Mouse (Mus musculus) R1 (cell line): Measurements from ENCODE around the gene Ctf2.
A peak's percentile ranks its signal among the peaks of the same experiment; 100 is the strongest.

ENCODE experiments used
- DNase-seq: peaks from one replicate; pipeline ENCODE4 v3.0.0-alpha.2; 2018; ENCODE audit warnings: low read depth, low spot score

The Ctf2 gene

DNA sequence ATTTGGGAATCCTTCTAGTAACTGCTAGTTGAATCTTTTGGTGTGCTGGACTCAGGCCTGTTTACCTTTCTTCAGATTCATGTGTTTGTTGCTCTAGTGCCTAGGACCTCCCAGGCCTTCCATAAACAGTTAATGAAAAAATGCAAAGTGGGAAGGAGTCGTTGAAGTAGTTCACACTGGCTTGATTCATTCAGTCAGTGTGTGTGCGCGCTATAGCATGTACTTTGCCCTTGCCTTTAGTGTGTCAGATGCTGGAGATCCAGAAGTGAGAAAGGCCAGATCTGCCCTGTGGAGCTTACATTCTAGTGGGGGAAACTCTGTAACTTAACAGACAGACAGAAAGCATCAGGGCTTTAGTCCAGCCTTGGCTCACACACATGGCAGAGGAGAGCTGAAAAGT, 28.5 kb upstream of the Ctf2 start:
- DNase-seq, result no peak

GRCm38 (mm10) chr7:127759716-127760115, 27.8 kb upstream of the Ctf2 start:
- no peak for DNase-seq

DNA sequence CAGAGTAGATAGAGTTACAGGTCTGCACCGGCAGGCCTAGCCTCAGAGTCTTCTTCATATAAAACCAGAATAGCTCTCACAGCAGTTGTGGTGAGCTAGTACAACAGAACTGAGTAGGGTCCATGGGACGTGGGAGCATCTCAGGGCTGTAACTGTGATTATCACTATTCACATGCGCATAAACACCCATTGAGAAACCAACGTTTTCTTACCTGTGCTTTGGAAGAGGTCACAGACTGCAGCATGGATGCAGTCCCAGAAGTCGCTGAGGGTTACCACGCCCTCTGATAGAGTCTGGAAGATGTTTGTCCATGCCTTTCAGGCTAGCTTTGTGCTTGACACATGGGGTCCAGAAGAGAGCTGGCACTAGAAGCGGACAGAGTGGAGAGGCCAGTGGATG, 21.8 kb upstream of the Ctf2 start:
- DNase-seq, result no peak

DNA sequence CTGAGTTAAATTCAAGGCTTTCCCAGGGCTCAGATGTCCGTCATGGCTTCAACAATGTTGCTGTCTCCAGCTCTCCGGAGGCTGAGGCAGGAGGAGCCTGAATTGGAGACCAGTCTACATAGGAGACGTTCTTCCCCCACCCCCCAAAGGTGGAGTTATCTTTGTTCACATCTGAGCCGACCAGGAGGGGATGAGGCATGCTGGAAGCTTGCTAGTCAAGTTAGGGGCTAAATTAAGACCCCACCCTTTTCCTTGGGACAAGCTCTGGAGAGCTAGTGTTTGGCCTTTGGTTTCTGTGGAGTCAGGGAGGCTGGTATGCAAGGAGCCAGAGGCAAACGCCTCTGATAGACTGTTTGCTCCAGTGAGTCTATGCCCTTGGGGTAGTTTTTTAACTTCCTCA, 21.2 kb upstream of the Ctf2 start:
- DNase-seq, result peak; percentile 37

- DNase-seq, result no peak
These were observed 20.1 kb upstream of the Ctf2 start for GRCm38 (mm10) chr7:127752069-127752468.

DNA sequence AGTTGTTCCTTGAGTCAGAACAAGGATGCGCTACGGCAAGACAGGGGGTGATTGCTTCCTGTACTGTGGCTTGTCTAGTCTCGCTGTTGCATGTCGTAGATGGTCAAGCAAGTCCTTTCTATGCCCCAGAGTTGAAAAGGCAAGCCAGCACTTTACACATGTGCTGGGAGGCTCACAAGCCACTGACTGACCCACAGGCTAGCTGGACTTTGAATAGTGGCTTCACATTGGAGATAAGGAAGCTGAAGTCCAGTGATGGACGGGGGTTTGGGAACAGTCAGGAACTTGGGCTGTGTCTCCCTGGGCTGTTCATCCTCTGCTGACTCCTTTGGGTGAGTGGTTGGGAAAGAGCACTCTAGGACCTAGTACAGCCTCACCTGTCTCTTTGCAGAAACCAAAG, 19.7 kb upstream of the Ctf2 start:
- DNase-seq, result no peak

GRCm38 (mm10) chr7:127750131-127751127, 18.5 kb upstream of the Ctf2 start:
- DNase-seq, result peak; percentile 93

- DNase-seq, result no peak
These were observed 16.2 kb upstream of the Ctf2 start for GRCm38 (mm10) chr7:127748235-127748560.

- peak; percentile 70 for DNase-seq
These were observed 15.7 kb upstream of the Ctf2 start for GRCm38 (mm10) chr7:127747559-127748234.

GRCm38 (mm10) chr7:127746494-127747491, 14.8 kb upstream of the Ctf2 start:
- DNase-seq, result peak; percentile 91

DNA sequence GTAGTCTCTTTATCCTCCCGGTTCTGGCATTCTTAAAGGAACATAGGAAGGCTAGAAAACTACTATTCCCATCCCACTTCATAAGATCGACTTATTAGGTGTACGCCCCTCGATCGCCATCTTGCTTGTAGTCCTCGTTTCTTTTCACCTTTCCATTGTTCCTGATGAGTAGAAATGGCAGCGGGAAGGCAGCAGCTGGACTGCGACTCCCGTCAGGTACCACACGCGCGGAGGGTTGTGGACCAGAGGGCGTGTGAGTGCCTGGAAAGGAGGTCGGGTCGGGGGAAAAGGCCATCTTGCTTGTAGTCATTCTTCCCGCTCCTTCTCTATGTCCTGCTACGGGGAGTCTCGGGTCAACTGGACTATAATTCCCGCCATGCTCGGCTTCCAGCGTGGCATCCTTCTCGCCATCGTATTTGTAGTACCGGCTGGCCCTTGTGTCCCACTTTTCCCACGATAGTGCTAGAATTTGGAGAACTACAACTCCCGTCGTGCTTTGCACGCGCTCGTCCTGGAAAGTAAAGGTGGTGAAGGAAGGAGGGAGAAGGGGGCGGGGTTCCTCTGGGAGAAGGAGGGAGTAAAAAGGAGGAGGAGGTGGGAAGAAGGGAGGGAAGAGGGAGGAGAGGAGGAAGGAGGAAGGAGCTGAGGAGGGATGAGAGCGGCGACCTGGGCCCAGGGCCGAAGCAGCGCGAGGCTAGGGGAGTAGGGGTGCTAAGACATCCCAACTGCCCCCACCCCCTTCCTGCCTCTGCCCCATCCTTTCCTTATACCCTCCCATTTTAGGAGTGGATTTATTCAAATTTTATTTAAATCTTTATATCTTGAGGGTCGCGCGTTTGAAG, 13.9 kb upstream of the Ctf2 start:
- DNase-seq, result peak; percentile 99

DNA sequence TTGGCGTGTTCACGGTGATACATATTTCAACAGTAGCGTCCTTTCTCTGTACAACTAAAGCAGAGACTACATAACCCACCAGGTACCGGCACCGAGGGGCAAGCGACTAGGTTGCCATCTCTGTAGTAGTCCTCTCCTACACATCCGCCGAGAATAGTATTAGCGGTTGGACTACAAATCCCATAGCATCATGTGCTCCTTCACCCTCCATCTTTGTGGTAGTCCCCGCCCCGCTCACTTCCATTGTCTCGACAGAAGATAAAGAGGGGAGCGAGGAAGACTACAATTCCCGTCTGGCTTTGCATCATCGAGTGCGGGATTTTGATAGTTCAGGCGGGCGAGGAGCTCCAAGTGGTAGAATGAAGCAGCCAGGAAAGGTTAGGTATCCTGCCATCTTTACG, 13.3 kb upstream of the Ctf2 start:
- peak; percentile 99 for DNase-seq

- DNase-seq, result peak; percentile 88
These were observed 12.5 kb upstream of the Ctf2 start, which contains the start of gene Fbxl19 for GRCm38 (mm10) chr7:127744366-127745045. TSS of gene Fbxl19 (plus strand) at chr7:127744543.

DNA sequence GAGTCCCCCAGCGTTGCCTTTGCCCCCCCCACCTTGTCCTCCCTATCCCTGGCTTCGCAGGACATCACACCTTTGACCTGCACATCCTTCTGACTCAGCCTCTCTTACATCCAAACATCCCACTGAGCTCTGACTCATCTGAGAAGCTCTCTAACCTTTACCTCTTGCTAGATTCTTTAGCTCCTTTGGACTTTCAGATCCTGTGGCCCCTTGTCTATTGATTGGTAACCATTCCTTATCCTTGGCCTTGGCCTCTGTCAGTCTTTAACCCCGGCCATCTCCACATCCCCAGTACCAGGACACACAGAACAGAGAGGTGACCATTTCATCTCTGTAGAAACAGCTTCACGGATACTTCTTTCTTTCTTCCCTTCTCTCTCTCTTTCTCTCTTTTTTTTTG, 1.8 kb downstream of the Ctf2 start:
- DNase-seq, result no peak

DNA sequence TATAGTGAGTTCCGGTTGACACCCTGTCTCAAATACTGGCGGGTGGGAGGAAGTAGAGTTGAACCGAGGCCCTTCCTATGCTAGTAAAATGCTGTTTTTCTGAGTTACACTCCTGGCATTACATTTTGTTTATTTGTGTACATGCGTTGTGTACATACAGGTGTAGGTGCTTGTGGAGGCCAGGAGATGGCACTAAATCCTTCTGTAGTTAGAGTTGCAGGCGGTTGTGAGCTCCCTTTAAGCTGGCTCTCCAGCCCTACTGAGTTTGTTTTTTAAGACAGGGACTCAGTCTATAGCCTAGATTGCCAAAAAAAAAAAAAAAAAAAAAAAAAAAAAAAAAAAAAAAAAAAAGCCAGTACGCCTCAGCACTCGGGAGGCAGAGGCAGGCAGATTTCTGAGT, 4.1 kb downstream of the Ctf2 start:
- DNase-seq, result peak; percentile 83

GRCm38 (mm10) chr7:127725924-127726323, 6.0 kb downstream of the Ctf2 start:
- DNase-seq, result no peak

- no peak for DNase-seq
These were observed 6.5 kb downstream of the Ctf2 start for GRCm38 (mm10) chr7:127725490-127725889.

- DNase-seq, result no peak
These were observed 12.7 kb downstream of the Ctf2 start for GRCm38 (mm10) chr7:127719258-127719657.

DNA sequence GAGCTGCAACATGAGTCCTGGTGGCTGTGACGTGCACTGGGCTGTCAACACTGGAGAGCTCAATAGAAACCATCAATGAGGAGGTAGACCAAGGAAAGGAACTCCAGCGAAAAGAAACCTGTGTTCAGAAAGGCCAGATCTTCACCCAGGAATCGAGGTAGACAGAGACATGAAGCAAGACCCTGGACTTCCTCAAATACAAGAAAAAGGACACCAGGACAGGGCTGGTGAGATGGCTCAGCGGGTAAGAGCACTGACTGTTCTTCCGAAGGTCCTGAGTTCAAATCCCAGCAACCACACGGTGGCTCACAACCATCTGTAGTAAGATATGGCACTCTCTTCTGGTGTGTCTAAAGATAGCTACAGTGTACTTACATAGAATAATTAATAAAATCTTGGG, 13.6 kb downstream of the Ctf2 start:
- no peak for DNase-seq

GRCm38 (mm10) chr7:127716992-127717391, 15.0 kb downstream of the Ctf2 start:
- peak; percentile 39 for DNase-seq
